Mouse (Mus musculus) urinary bladder, postnatal 10 days (tissue): ENCODE measurements around the gene Pskh1.
A peak's percentile ranks its signal among the peaks of the same experiment; 100 is the strongest.

Source experiments
- DNase-seq: peaks from one replicate; pipeline ENCODE4 v3.0.0; 2022; ENCODE audit warnings: low spot score

The Pskh1 gene

GRCm38 (mm10) chr8:105893339-105893738 lies 6.9 kb upstream of the Pskh1 start, which contains the start of gene Nrn1l:
TSS of gene Nrn1l (plus strand) at chr8:105893567.
- no peak for DNase-seq

GRCm38 (mm10) chr8:105897801-105898480 lies 2.3 kb upstream of the Pskh1 start:
- DNase-seq = no peak

- DNase-seq = no peak
Measured at GRCm38 (mm10) chr8:105900941-105901616, 838 bp downstream of the Pskh1 start.

GRCm38 (mm10) chr8:105919390-105919789 lies 19.1 kb downstream of the Pskh1 start:
- DNase-seq = no peak

- DNase-seq = no peak
Measured at GRCm38 (mm10) chr8:105925123-105925522, 24.9 kb downstream of the Pskh1 start.

GRCm38 (mm10) chr8:105930602-105931001 lies 30.4 kb downstream of the Pskh1 start:
- peak; percentile 68 for DNase-seq

GRCm38 (mm10) chr8:105931271-105931670 lies 31.0 kb downstream of the Pskh1 start:
- no peak for DNase-seq

- DNase-seq = no peak
Measured at GRCm38 (mm10) chr8:105932525-105932924, 32.3 kb downstream of the Pskh1 start.

- DNase-seq = no peak
Measured at GRCm38 (mm10) chr8:105933762-105934161, 33.5 kb downstream of the Pskh1 start, which contains the start of gene Ctrl. TSS of gene Ctrl (minus strand) at chr8:105933862.

- DNase-seq = no peak
Measured at GRCm38 (mm10) chr8:105935105-105935504, 34.9 kb downstream of the Pskh1 start.

- no peak for DNase-seq
Measured at GRCm38 (mm10) chr8:105935863-105936603, 35.8 kb downstream of the Pskh1 start.

- peak; percentile 42 for DNase-seq
Measured at GRCm38 (mm10) chr8:105936866-105937475, 36.7 kb downstream of the Pskh1 start.

GRCm38 (mm10) chr8:105937496-105938305 lies 37.5 kb downstream of the Pskh1 start:
- no peak for DNase-seq

GRCm38 (mm10) chr8:105938306-105938669 lies 38.0 kb downstream of the Pskh1 start, which contains the start of gene Psmb10:
TSS of gene Psmb10 (minus strand) at chr8:105938444.
- no peak for DNase-seq

GRCm38 (mm10) chr8:105942026-105942425 lies 41.8 kb downstream of the Pskh1 start:
- DNase-seq = no peak

GRCm38 (mm10) chr8:105942542-105942941 lies 42.3 kb downstream of the Pskh1 start:
- DNase-seq = no peak

- DNase-seq = no peak
Measured at GRCm38 (mm10) chr8:105943321-105943739, 43.1 kb downstream of the Pskh1 start, which contains the start of gene Lcat. TSS of gene Lcat (minus strand) at chr8:105943382.

GRCm38 (mm10) chr8:105949350-105949749 lies 49.1 kb downstream of the Pskh1 start:
- no peak for DNase-seq

GRCm38 (mm10) chr8:105951057-105951659 lies 50.9 kb downstream of the Pskh1 start:
- no peak for DNase-seq

GRCm38 (mm10) chr8:105956556-105956955 lies 56.3 kb downstream of the Pskh1 start:
- DNase-seq = no peak

GRCm38 (mm10) chr8:105957813-105958212 lies 57.6 kb downstream of the Pskh1 start:
- no peak for DNase-seq
